Mouse (Mus musculus): ENCODE data around the gene 1700025B11Rik.
"Not testable (repeated sequence)": the region's sequence is repeated elsewhere in the genome, so short reads cannot be mapped to it uniquely, and the experiment has no call there.

Gene 1700025B11Rik

GRCm38 (mm10) chr15:77561792-77562191, at the start of gene 1700025B11Rik:
Gene 1700025B11Rik, minus strand, starts transcription at chr15:77561892.
- no peak for DNase-seq (ENCODE audit: low spot score)

- no peak for DNase-seq (ENCODE audit: low spot score)
These were observed 44.4 kb upstream of the 1700025B11Rik start for GRCm38 (mm10) chr15:77606069-77606468.

- no peak for DNase-seq (ENCODE audit: low spot score)
These were observed 37.3 kb upstream of the 1700025B11Rik start, which contains the start of gene Gm36245 for GRCm38 (mm10) chr15:77598958-77599357. Gene Gm36245, plus strand, starts transcription at chr15:77599258.

GRCm38 (mm10) chr15:77598429-77598828, 36.7 kb upstream of the 1700025B11Rik start:
- no peak for DNase-seq (ENCODE audit: low spot score)

- DNase-seq (ENCODE audit: low spot score): no peak
These were observed 34.3 kb upstream of the 1700025B11Rik start, which contains the start of gene Apol10b for GRCm38 (mm10) chr15:77595961-77596360. Gene Apol10b, minus strand, starts transcription at chr15:77596125.

GRCm38 (mm10) chr15:77593557-77593956, 31.9 kb upstream of the 1700025B11Rik start:
- DNase-seq (ENCODE audit: low spot score): no peak

- no peak for DNase-seq (ENCODE audit: low spot score)
These were observed 29.2 kb upstream of the 1700025B11Rik start for GRCm38 (mm10) chr15:77590881-77591280.

GRCm38 (mm10) chr15:77588981-77589380, 27.3 kb upstream of the 1700025B11Rik start:
- DNase-seq (ENCODE audit: low spot score): no peak

- DNase-seq (ENCODE audit: low spot score): no peak
These were observed 25.3 kb upstream of the 1700025B11Rik start for GRCm38 (mm10) chr15:77587026-77587425.

- no peak for DNase-seq (ENCODE audit: low spot score)
These were observed 20.0 kb upstream of the 1700025B11Rik start for GRCm38 (mm10) chr15:77581681-77582080.

- no peak for DNase-seq (ENCODE audit: low spot score)
These were observed 17.6 kb upstream of the 1700025B11Rik start for GRCm38 (mm10) chr15:77579311-77579710.

GRCm38 (mm10) chr15:77578801-77579200, 17.1 kb upstream of the 1700025B11Rik start:
- DNase-seq (ENCODE audit: low spot score): no peak

GRCm38 (mm10) chr15:77563219-77563618, 1.5 kb upstream of the 1700025B11Rik start:
- DNase-seq (ENCODE audit: low spot score): no peak

- DNase-seq (ENCODE audit: low spot score): not testable (repeated sequence)
These were observed 22.5 kb downstream of the 1700025B11Rik start for GRCm38 (mm10) chr15:77539221-77539620.

- no peak for DNase-seq (ENCODE audit: low spot score)
These were observed 28.5 kb downstream of the 1700025B11Rik start, which contains the start of gene Apol7c for GRCm38 (mm10) chr15:77533216-77533615. Gene Apol7c, minus strand, starts transcription at chr15:77533316.

- not testable (repeated sequence) for DNase-seq (ENCODE audit: low spot score)
These were observed 38.4 kb downstream of the 1700025B11Rik start for GRCm38 (mm10) chr15:77523186-77523843.

GRCm38 (mm10) chr15:77520596-77520995, 41.1 kb downstream of the 1700025B11Rik start:
- DNase-seq (ENCODE audit: low spot score): not testable (repeated sequence)

Data from urinary bladder, postnatal 10 days (tissue).